Mouse (Mus musculus): Measurements from ENCODE around the gene 6430628N08Rik.

- TF ChIP-seq CTCF (IDR thresholded peaks at IDR 0.05; ENCODE audit: low read depth) (no peak), EP300 (IDR thresholded peaks at IDR 0.05; ENCODE audit: low read depth) (no peak)
These were observed 50.9 kb downstream of the 6430628N08Rik start for GRCm38 (mm10) chr4:115941242-115941820.

Measured in liver, postnatal 0 days (tissue).